Mouse (Mus musculus) heart, postnatal 25 days (tissue): ENCODE results near the gene Plxnb2. TPM values are rescaled to one million over a fixed set of nuclear protein-coding genes. Genes with fewer than 3 reads are reported as not detected.

Experiments used
- DNase-seq: peaks from one replicate; pipeline ENCODE4 v3.0.0; 2022; ENCODE audit warnings: low spot score
- intact Hi-C: fragments of 180-260 bp; cut with DNase I; formaldehyde crosslinking; loops from one replicate; pipeline ENCODE4 v1.15.1; 2025
- total RNA-seq, 2 experiments: library from RNA; stranded (reverse); gene quantifications; 2 replicates each; pipeline ENCODE4 v1.2.3; 2021

Gene Plxnb2
- total RNA-seq, 2 experiments from 2014 or later = 81.5 to 86.1 TPM

GRCm38 (mm10) chr15:89181561-89182270 lies 1.1 kb upstream of the Plxnb2 start:
- intact Hi-C loops = no loop called here
- DNase-seq = no peak

DNA sequence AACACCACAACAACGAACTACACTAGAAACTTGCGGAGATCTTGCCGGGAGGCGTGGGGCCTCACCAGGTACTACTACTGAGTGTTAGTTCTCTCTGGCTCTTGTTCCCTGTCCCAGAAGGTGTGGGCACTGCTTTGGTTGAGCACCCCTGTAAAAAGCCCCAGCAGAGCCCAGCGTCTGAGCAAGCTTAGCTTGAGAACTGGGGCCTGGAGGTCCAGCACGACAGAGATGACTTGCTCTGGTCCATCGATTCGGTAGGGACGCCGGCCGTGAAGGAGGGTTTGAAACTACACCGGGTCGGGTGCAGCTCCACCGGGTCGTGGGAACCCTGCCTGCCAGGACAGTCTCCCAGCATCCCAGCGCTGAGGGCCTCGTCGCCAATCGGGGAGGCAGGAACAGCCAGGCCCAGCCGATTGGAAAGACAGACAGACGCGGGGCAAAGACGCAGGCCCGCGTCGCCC lies 477 bp downstream of the Plxnb2 start:
- intact Hi-C loops = no loop called here
- DNase-seq = no peak

DNA sequence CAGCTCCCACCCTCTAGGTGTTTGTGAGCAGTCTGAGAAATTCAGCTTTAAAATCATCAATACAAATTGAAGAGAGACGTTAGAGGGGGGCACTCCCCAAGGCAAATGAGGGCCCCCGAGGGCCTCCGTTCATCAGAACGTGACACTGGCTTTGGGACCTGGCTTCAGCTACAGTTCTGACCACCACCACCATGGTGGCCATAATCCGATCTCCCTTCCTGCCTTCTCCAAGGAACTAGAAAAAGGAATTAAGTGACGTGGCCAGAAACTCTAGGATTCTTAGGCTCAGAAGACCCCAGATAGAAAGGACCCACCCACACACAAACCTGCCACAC lies 991 bp downstream of the Plxnb2 start:
- intact Hi-C loops = loop anchor here (2.0 kb wide), 1 partner anchor 31 kb away; the partner anchor contains the start of gene Ppp6r2
- no peak for DNase-seq

- intact Hi-C loops = loop anchor here (2.0 kb wide), 1 partner anchor 32 kb away; the partner anchor contains the start of gene Ppp6r2
- peak; percentile 70 for DNase-seq
Observed at GRCm38 (mm10) chr15:89178954-89179629, 1.5 kb downstream of the Plxnb2 start.

GRCm38 (mm10) chr15:89178260-89178860 lies 2.2 kb downstream of the Plxnb2 start:
- DNase-seq = no peak
- intact Hi-C loops = loop anchor here (2.0 kb wide), 1 partner anchor 32 kb away; the partner anchor contains the start of gene Ppp6r2

GRCm38 (mm10) chr15:89177576-89178259 lies 2.9 kb downstream of the Plxnb2 start:
- intact Hi-C loops = loop anchor here (2.0 kb wide), 1 partner anchor 33 kb away; the partner anchor contains the start of gene Ppp6r2
- no peak for DNase-seq

DNA sequence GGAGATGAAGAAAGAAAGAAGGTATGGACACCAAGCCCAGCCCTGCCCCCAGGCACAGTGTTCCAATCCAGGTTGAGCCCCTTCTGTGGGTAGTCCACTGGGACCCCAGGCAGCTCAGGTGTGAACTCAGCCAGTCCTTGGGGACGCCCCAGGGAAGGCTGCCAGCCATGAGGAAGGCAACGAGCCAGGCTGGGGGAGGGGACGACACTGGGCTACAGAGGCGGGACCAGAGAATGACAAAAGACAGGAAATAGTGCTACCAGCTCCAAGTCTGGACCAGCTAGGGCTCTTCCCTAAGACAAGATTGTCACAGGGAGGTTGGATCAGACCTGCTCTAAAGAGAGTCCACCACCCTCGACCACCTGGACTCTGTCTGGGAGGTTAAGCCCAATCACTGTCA lies 3.5 kb downstream of the Plxnb2 start:
- intact Hi-C loops = no loop called here
- peak; percentile 75 for DNase-seq

GRCm38 (mm10) chr15:89175411-89176155 lies 5.0 kb downstream of the Plxnb2 start:
- intact Hi-C loops = no loop called here

GRCm38 (mm10) chr15:89174889-89175339 lies 5.7 kb downstream of the Plxnb2 start:
- intact Hi-C loops = no loop called here
- DNase-seq = no peak

More at GRCm38 (mm10) chr15:89175411-89176155, 5.0 kb downstream of the Plxnb2 start:
- DNase-seq = no peak

DNA sequence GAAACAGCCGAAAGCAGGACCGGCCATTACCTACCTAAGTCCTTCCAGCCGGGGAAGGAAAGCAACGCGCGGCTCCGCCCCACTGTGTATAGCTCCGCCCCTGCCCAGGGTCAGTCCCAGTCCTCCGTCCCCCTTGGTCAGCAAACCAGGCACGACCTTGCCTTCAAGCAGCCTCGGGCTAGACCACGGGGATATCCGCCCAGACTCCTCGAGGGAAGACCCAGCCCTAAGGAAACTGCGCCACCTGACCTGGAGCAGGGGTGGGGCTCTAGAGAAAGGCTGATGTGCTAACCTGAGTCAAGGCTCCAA lies 6.7 kb downstream of the Plxnb2 start:
- intact Hi-C loops = no loop called here
- DNase-seq = peak; percentile 34

DNA sequence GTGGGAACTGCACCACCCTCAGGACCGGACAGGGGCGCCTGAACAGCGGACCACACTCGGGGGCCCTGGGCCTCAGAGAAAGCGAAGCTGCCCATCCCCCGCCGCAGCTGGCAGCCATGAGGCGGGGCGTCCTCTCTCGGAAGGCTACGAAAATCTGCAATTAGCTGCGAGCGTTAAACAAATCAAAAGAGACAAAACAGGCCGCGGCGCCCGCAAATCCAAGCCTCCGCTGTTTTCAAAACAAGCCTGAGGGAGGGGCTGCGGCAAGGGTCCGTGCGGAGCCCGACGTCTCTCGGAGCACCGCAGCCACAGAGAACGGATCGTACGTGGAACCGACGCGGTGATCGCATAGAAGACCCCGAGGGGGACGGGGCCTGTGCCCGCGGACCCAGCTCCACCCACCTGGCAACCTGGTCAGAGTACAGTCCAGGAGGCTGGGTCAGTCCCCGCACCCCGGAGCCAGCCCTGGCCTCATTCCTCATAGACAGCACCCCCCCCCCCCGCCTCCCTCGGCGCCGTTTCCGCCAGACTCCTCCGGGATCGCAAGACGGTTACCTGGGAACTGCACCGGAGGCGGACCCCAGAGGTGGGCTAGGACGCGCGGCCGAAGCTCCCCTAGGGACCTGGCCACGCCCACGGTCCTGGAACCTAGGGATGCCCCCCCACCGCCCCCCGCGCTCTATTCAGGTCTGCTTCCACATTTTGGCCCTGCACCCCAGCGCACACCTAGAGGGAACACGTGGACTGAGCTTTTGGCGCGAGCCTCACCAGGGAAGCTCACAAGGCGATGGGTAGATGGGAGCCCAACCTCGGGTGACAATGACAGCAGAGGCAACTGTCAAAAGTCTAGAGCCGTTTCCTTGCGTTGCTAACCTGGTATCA lies 7.3 kb downstream of the Plxnb2 start:
- DNase-seq = no peak
- intact Hi-C loops = no loop called here

- DNase-seq = no peak
- intact Hi-C loops = no loop called here
Observed at GRCm38 (mm10) chr15:89172276-89172935, 8.2 kb downstream of the Plxnb2 start.

DNA sequence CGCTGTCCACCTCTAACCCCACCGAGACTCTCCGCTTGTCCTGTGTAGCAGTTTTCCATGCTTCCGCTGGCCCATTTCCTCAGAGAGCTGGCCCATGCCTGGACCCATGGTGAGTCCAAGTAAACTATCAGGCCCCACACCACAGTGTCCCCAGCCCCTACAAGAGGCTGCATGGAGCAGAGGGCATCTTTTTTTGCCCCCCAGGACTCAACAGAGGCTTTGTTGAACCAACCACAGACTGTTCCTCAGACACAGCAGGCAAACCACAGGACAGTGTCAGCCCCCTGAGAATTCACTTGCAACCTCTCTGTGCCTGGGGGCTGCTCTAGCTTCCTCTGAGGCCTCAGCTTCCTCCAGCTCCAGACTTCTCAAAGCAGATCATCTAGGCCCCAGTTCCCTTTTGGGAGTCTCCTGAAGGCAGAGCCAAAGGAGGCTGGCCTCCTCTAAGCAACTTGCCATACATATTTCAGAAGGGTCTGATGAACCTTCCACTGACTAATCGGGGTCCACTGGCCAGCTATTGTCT lies 9.0 kb downstream of the Plxnb2 start:
- DNase-seq = no peak
- intact Hi-C loops = no loop called here

GRCm38 (mm10) chr15:89170102-89170501 lies 10.5 kb downstream of the Plxnb2 start:
- intact Hi-C loops = no loop called here
- peak; percentile 19 for DNase-seq

DNA sequence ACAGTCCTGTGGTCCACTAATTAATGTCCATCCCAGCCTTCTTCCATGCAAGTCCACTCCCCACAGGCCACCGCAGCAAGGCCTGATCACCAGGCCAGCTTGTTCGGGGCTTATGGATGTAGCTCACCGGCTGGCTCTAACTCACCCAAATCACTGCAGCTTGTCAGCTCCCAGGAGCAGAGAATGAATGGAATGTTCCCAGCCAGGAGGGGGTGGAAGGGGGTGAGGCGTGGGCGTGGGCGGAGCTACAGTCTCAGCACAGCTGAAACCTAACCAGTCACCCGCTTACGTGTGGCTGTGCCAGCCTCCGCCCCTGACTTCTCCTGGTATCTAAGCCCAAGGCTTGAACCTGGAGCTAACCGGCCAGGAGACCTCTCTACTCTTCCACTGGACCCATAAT lies 11.2 kb downstream of the Plxnb2 start:
- intact Hi-C loops = no loop called here
- DNase-seq = peak; percentile 78

DNA sequence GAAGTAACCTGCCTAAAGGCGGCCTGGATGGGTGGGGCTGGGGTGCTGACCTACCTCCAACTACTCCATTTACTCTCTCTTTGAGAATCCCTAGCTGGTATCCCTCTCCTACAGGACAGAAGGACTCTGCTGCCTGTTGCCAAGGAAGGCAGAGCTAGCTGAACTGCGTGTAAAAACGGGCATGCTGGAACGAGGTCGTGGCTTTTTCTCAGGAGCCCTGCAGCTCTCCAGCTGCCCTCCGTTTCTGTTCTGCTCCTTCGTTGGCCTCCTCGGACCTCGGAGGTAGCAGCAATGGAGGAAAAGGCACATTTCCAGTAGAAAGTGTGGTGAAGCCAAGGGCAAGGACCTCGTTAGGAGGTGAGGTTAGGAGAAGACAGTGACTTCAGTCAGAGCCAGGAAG lies 11.7 kb downstream of the Plxnb2 start:
- DNase-seq = no peak
- intact Hi-C loops = no loop called here

DNA sequence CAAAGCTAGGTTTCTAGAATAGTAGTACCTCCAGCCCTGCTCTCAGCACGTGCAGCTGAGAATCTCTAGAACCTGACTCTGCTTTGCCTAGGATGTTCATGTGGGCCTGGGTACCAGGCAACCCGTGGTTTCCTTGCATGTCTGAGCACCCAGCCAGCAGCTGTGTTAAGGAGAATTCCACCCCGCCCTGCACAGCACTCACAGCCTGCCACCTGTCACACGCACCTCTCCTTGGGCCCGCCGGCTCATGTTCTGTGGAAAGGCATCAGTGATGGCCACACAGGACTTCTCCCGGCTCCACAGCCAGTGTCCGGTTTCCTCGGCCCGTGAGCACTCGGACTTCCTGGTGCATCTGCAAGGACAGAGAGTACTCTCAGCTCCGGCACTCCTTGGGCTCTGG lies 15.1 kb downstream of the Plxnb2 start:
- intact Hi-C loops = no loop called here
- no peak for DNase-seq

- intact Hi-C loops = no loop called here
- DNase-seq = no peak
Observed at GRCm38 (mm10) chr15:89161397-89161796, 19.2 kb downstream of the Plxnb2 start.
